Mouse (Mus musculus) liver, embryonic 14.5 days (tissue): ENCODE results near the gene Tmem229b. TPM values are rescaled to one million over a fixed set of nuclear protein-coding genes. Genes with fewer than 3 reads are reported as not detected.

Experiments
- ATAC-seq: fragments of 200-750 bp; cut with Nextera tagmentation; 2 replicates; pipeline ENCODE4 v1.8.0; 2017; ENCODE audit warnings: moderate number of reproducible peaks, mild to moderate bottlenecking, moderate library complexity; ENCODE audit not compliant: insufficient read depth
- DNase-seq, 3 experiments: peaks; one replicate each; pipeline ENCODE4 v3.0.0-alpha.2; 2012 to 2013; ENCODE audit warnings: low read depth in 3 of 3, low spot score in 3 of 3
- H3K27ac ChIP-seq: fragments of 300-500 bp; sonication (generic); 2 replicates; pipeline ENCODE4 v1.5.1; 2014; ENCODE audit warnings: moderate library complexity, mild to moderate bottlenecking, control low read depth, inconsistent platforms
- H3K27me3 ChIP-seq: fragments of 300-500 bp; sonication (generic); 2 replicates; pipeline ENCODE4 v1.6.1; 2014; ENCODE audit warnings: mild to moderate bottlenecking, low read length, moderate library complexity; ENCODE audit not compliant: control insufficient read depth, insufficient read depth
- H3K36me3 ChIP-seq: fragments of 300-500 bp; sonication (generic); replicated peaks from 2 replicates; pipeline ENCODE4 v1.6.1; 2014; ENCODE audit warnings: low read depth; ENCODE audit not compliant: control insufficient read depth, insufficient read depth
- H3K4me1 ChIP-seq, 2 experiments: fragments of 200-500 bp in 1 of 2; fragments of 300-500 bp in 1 of 2; sonication (generic) in 1 of 2; replicated peaks; 2 replicates each; pipeline ENCODE4 v1.6.1; 2012 to 2014; ENCODE audit warnings: antibody characterized with exemption in 1 of 2, inconsistent platforms in 1 of 2, low read length in 1 of 2; ENCODE audit not compliant: control insufficient read depth in 2 of 2, insufficient read depth in 2 of 2
- H3K4me2 ChIP-seq: fragments of 300-500 bp; sonication (generic); 2 replicates; pipeline ENCODE4 v1.6.1; 2014; ENCODE audit warnings: low read depth, mild to moderate bottlenecking, control low read depth, moderate library complexity
- H3K4me3 ChIP-seq, 2 experiments: fragments of 200-500 bp in 1 of 2; fragments of 300-500 bp in 1 of 2; sonication (generic) in 1 of 2; 2 replicates each; pipeline ENCODE4 v1.5.1; 2012 to 2014; ENCODE audit warnings: low read depth in 2 of 2, low read length in 2 of 2, mild to moderate bottlenecking in 2 of 2, control low read depth in 1 of 2, inconsistent platforms in 1 of 2, moderate library complexity in 1 of 2; ENCODE audit not compliant: insufficient read depth in 1 of 2
- H3K9ac ChIP-seq: fragments of 300-500 bp; sonication (generic); replicated peaks from 2 replicates; pipeline ENCODE4 v1.6.1; 2014; ENCODE audit warnings: mild to moderate bottlenecking, control low read depth, moderate library complexity
- H3K9me3 ChIP-seq: fragments of 300-500 bp; sonication (generic); 2 replicates; pipeline ENCODE4 v1.6.1; 2016; ENCODE audit warnings: low read length, mixed read lengths; ENCODE audit not compliant: control insufficient read depth
- CTCF ChIP-seq: IDR thresholded peaks from 2 replicates; pipeline ENCODE4 v1.5.1; 2016; ENCODE audit warnings: antibody characterized with exemption, low read depth, control low read depth
- EP300 ChIP-seq: IDR thresholded peaks from 2 replicates; pipeline ENCODE4 v1.6.1; 2016; ENCODE audit warnings: antibody characterized with exemption, low read depth
- WGBS: fragments of 180-500 bp; shearing (Covaris S2); extraction: QIAGEN DNeasy Blood & Tissue Kit; methylation state at CpG from one replicate; pipeline ENCODE4 v1.1.7; 2014; ENCODE audit not compliant: insufficient replicate concordance; 5-methylcytosine and 5-hydroxymethylcytosine counted together
- polyA plus RNA-seq, 2 experiments: library from polyadenylated mRNA; depleted of rRNA in 1 of 2; stranded (reverse) in 1 of 2; unstranded in 1 of 2; fragments of >200 nt; fragmentation: Nextera tagmentation in 1 of 2; extraction: Ambion mirVana in 1 of 2; gene quantifications; 2 replicates each; pipeline versions ENCODE4 v1.2.1 to v1.2.3; 2012 to 2014

Tmem229b gene
- polyA plus RNA-seq, 2 experiments: 2.0 to 2.4 TPM

DNA sequence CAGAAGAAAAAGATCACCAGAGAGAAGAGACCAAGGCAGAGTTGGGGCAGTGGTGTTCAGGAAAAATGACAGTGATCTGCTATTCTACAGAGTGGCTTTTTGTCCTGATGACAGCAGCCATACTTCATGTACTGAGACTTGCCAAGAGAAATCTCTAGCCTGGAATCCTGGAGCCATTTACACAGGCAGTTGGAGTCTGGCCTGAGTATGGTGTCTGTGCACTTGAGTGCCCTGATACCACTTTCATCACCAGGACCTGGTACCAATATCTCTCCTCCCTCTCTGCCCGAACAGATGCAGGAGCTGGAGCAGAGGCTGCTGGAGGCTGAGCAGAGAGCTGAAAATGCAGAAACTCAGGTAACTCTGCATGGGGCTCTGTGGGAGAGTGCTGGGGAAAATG is 41.5 kb upstream of the Tmem229b start:
- no peak overlapping the region for H3K9ac ChIP-seq
- H3K4me1 ChIP-seq: no peaks in the 10 kb centered on the region
- no peak for DNase-seq
- H3K27ac ChIP-seq: no peak overlapping the region
- H3K4me2 ChIP-seq: no peak overlapping the region
- no peaks in the 10 kb centered on the region for H3K9me3 ChIP-seq
- no peaks in the 10 kb centered on the region for H3K36me3 ChIP-seq
- no peak for ATAC-seq
- no peak for TF ChIP-seq CTCF
- no peak for TF ChIP-seq EP300
- H3K4me3 ChIP-seq: no peak overlapping the region
- 65% methylated on average over 1 of the region's 1 CpGs for WGBS
- H3K27me3 ChIP-seq: no peaks in the 10 kb centered on the region

DNA sequence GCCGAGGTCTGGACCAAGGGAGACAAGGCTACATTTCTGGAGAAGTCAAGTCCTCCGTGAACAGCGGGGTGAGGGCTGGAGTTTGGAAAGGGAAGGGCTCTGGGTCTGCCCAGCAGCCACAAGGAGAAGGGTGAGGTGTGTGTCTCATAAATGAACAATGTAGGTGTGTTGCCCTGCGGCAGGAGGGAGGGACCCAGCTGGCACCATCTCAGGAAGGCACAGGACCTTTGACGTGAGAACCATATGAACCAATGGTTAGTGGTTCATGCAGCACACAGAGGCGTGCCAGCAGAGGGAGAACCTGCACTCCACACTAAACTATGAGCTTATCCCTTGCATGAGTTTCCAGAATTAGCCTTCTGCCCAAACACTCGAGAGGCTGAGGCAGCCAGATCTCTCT is 39.8 kb upstream of the Tmem229b start:
- Histone ChIP-seq H3K4me1 (no peaks in the 10 kb centered on the region), H3K9ac (no peak overlapping the region), H3K27ac (no peak overlapping the region), H3K27me3 (no peaks in the 10 kb centered on the region), H3K36me3 (no peaks in the 10 kb centered on the region), H3K9me3 (no peaks in the 10 kb centered on the region), H3K4me3 (no peak overlapping the region), H3K4me2 (no peak overlapping the region)
- 67% methylated on average over 7 of the region's 7 CpGs for WGBS
- no peak for ATAC-seq
- TF ChIP-seq CTCF (no peak), EP300 (no peak)
- no peak for DNase-seq

DNA sequence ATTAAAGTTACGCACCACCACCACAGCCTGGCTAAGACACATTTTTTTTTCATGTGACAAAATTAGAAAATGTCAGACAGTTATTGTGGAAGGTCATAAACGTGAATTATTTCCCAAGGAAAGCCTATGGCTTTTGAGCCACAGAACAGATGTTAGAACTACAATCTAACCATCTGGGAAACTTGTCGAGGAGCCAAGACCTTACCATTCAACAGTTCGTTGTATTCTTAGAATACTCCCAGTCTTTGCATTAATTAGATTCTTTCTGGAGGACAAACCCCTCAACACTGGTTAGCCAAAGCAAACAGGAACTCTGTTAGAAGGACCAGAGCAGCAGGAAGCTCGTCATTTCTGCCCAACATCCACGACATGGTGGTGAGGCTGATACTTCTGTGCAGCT is 38.7 kb upstream of the Tmem229b start:
- no peak overlapping the region for H3K9ac ChIP-seq
- no peaks in the 10 kb centered on the region for H3K9me3 ChIP-seq
- H3K4me3 ChIP-seq: no peak overlapping the region
- no peak for TF ChIP-seq EP300
- TF ChIP-seq CTCF: no peak
- ATAC-seq (no peak), DNase-seq (no peak)
- peaks cover 0 to 4% of the 10 kb centered on the region in 2 experiments; a peak in 1 of 4 replicates for H3K4me1 ChIP-seq
- H3K27me3 ChIP-seq: no peaks in the 10 kb centered on the region
- no peaks in the 10 kb centered on the region for H3K36me3 ChIP-seq
- H3K27ac ChIP-seq: no peak overlapping the region
- 54% methylated on average over 6 of the region's 6 CpGs for WGBS
- H3K4me2 ChIP-seq: no peak overlapping the region

DNA sequence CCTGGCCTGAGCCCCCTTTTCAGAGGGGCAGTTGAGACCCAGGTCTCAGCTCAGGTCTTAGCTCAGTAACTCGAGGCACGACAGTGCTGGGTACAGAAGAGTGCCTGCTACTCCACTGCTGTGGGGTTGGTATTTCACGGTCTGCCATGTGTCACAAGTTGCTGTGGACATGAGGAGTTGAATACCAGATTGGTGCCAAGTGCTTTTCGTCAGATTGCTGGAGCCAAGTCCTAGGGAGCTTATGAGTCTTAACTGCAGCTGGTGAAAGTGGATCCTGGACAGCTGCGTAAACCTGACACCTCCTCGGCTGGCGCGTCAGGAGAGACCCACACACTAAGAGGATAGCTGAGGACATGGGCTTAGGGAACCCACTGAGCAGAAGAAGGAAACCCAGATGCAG is 37.2 kb upstream of the Tmem229b start:
- 66% methylated on average over 8 of the region's 8 CpGs for WGBS
- TF ChIP-seq EP300: no peak
- TF ChIP-seq CTCF: no peak
- H3K4me2 ChIP-seq: no peak overlapping the region
- no peak overlapping the region for H3K4me3 ChIP-seq
- peaks cover 0 to 4% of the 10 kb centered on the region in 2 experiments; a peak in 1 of 4 replicates for H3K4me1 ChIP-seq
- no peaks in the 10 kb centered on the region for H3K36me3 ChIP-seq
- H3K9me3 ChIP-seq: no peaks in the 10 kb centered on the region
- no peak for DNase-seq
- ATAC-seq: no peak
- no peak overlapping the region for H3K9ac ChIP-seq
- H3K27me3 ChIP-seq: no peaks in the 10 kb centered on the region
- no peak overlapping the region for H3K27ac ChIP-seq

DNA sequence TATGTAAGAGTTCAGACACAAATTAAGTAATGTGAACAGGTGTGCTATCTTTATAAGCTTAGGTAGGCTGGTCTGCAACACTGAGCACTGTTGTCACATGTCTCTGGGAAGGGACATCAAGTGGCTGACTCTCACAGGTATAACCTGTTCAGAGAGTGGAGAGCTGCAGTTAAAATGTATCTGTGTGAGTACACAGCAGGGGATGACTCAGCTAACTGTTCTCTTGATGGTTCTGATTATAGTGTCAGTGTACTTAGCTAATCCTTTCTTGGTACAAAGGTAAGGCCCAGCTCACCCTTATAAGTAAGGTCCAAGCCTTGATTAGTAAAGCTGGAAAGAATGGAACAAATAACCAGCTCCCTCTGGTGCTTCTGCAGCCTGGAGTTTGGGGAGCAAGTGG is 34.0 kb upstream of the Tmem229b start:
- TF ChIP-seq CTCF (no peak), EP300 (no peak)
- H3K4me3 ChIP-seq: no peak overlapping the region
- no peak overlapping the region for H3K9ac ChIP-seq
- ATAC-seq (no peak), DNase-seq (no peak)
- H3K27ac ChIP-seq: no peak overlapping the region
- H3K4me2 ChIP-seq: no peak overlapping the region
- H3K27me3 ChIP-seq: no peaks in the 10 kb centered on the region
- H3K36me3 ChIP-seq: no peaks in the 10 kb centered on the region
- H3K9me3 ChIP-seq: no peaks in the 10 kb centered on the region
- peaks cover 0 to 4% of the 10 kb centered on the region in 2 experiments; a peak in 1 of 4 replicates for H3K4me1 ChIP-seq
